Mouse (Mus musculus): ENCODE results near the gene Eif2b3.

GRCm38 (mm10) chr4:117120052-117120444 is 100.8 kb downstream of the Eif2b3 start:
- no peak for TF ChIP-seq POLR2A (IDR thresholded peaks at IDR 0.05; ENCODE audit: borderline replicate concordance, insufficient read depth, low read length)
- no peak for TF ChIP-seq CTCF (IDR thresholded peaks at IDR 0.05; ENCODE audit: borderline replicate concordance, insufficient read depth, low read depth, low read length)

Measured in cerebellum, adult 2 months (tissue).